Mouse (Mus musculus) liver, embryonic 11.5 days (tissue): ENCODE results near the gene Trim66. TPM values are rescaled to one million over a fixed set of nuclear protein-coding genes. Genes with fewer than 3 reads are reported as not detected.

Experiments
- ATAC-seq: fragments of 200-750 bp; cut with Nextera tagmentation; replicated peaks from 2 replicates; pipeline ENCODE4 v1.8.0; 2017; ENCODE audit warnings: moderate number of reproducible peaks, mild to moderate bottlenecking, moderate TSS enrichment, moderate library complexity; ENCODE audit not compliant: low FRiP score
- DNase-seq: peaks from one replicate; pipeline ENCODE4 v3.0.0-alpha.2; 2017; ENCODE audit warnings: low spot score
- H3K27ac ChIP-seq: fragments of 300-500 bp; sonication (generic); 2 replicates; pipeline ENCODE4 v1.5.1; 2014; ENCODE audit warnings: mild to moderate bottlenecking, low read depth, low read length, control low read depth
- H3K27me3 ChIP-seq: fragments of 300-500 bp; sonication (generic); replicated peaks from 2 replicates; pipeline ENCODE4 v1.6.1; 2014; ENCODE audit warnings: low read length, mixed read lengths; ENCODE audit not compliant: control insufficient read depth, insufficient read depth
- H3K36me3 ChIP-seq: fragments of 300-500 bp; sonication (generic); 2 replicates; pipeline ENCODE4 v1.6.1; 2014; ENCODE audit warnings: mild to moderate bottlenecking, low read length, moderate library complexity, mixed read lengths; ENCODE audit not compliant: control insufficient read depth, insufficient read depth
- H3K4me1 ChIP-seq: fragments of 300-500 bp; sonication (generic); replicated peaks from 2 replicates; pipeline ENCODE4 v1.6.1; 2014; ENCODE audit warnings: low read length, mixed read lengths; ENCODE audit not compliant: control insufficient read depth, insufficient read depth
- H3K4me2 ChIP-seq: fragments of 300-500 bp; sonication (generic); 2 replicates; pipeline ENCODE4 v1.6.1; 2014; ENCODE audit warnings: mild to moderate bottlenecking, control low read depth, moderate library complexity
- H3K4me3 ChIP-seq: fragments of 300-500 bp; sonication (generic); 2 replicates; pipeline ENCODE4 v1.5.1; 2014; ENCODE audit warnings: low read depth, low read length, control low read depth
- H3K9ac ChIP-seq: fragments of 300-500 bp; sonication (generic); 2 replicates; pipeline ENCODE4 v1.6.1; 2014; ENCODE audit warnings: low read depth, low read length, control low read depth
- H3K9me3 ChIP-seq: fragments of 300-500 bp; sonication (generic); 2 replicates; pipeline ENCODE4 v1.6.1; 2016; ENCODE audit warnings: low read length, inconsistent platforms, mixed read lengths; ENCODE audit not compliant: control insufficient read depth
- whole genome bisulfite sequencing: fragments of 180-500 bp; shearing (Covaris S2); extraction: QIAGEN DNeasy Blood & Tissue Kit; methylation state at CpG from one replicate; pipeline ENCODE4 v1.1.7; 2014; 5-methylcytosine and 5-hydroxymethylcytosine counted together
- polyA plus RNA-seq: library from polyadenylated mRNA; unstranded; fragments of >200 nt; fragmentation: Nextera tagmentation; extraction: Ambion mirVana; gene quantifications from 2 replicates; pipeline ENCODE4 v1.2.1, GENCODE M21; 2014

Gene Trim66
- polyA plus RNA-seq, 1 experiment from 2014 or later: 0.11 TPM

DNA sequence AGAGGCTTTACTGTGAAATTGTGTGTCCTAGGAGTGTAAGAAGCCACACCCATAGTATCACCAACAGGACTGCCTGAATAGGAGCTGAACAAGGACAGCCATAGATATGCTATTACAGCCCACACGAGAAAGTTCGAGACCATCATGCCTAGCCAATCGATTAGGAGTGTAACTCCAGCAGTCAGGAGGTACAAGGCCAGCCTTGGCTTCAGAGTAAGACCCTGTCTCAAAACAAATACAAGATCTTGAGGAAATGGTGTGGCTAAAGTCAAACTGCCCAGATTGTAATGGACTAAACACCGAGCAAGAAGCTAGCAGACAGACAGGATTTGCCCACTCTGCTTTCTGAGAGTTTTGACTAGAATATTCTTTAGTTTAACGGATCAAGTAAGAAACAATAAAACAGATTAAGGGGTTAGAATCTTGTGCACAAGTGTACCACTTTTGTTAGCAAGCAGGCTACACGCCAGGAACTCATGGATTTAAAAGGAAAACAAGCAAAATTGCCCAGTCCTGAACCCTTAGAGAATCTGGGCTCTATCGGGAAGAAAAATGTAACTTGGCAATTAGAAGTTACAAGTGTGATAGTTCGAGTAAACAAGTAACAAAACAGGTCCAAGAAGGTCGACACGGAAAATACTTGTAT lies 10.2 kb upstream of the Trim66 start:
- WGBS: 15% methylated on average over 10 of the region's 10 CpGs
- Histone ChIP-seq H3K27me3 (no peaks in the 10 kb centered on the region), H3K36me3 (peaks cover 28% of the 10 kb centered on the region), H3K4me3 (peak overlapping the region; percentile 83), H3K9ac (peak overlapping the region; percentile 97), H3K27ac (peak overlapping the region; percentile 97), H3K9me3 (no peaks in the 10 kb centered on the region), H3K4me1 (peaks cover 18% of the 10 kb centered on the region), H3K4me2 (peak overlapping the region; percentile 75)
- ATAC-seq (peak; percentile 67), DNase-seq (no peak)

DNA sequence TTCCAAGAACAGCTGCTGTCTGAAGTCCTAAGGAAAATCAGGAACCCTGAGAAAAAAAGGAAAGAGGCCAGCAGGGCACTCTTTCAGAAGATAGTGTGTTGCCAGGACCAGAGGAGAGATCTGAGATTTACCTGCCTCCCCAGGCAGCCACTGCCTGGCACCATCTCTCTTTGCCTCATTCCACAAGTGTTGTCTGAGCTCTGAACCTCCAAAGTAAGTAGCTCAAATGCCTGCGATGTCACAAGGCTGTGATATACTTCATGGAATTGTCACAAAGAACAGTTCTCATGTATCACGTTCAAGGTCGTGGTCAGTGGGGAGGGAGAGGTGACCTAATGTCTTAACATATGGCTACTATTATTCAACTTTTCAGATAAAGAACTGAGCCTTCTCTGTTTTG lies 8.6 kb upstream of the Trim66 start:
- Histone ChIP-seq H3K27ac (no peak overlapping the region), H3K36me3 (peaks cover 12% of the 10 kb centered on the region), H3K9me3 (no peaks in the 10 kb centered on the region), H3K4me1 (peaks cover 21% of the 10 kb centered on the region), H3K9ac (no peak overlapping the region), H3K27me3 (no peaks in the 10 kb centered on the region), H3K4me2 (no peak overlapping the region), H3K4me3 (no peak overlapping the region)
- no peak for DNase-seq
- no peak for ATAC-seq
- 70% methylated on average over 3 of the region's 3 CpGs for WGBS

DNA sequence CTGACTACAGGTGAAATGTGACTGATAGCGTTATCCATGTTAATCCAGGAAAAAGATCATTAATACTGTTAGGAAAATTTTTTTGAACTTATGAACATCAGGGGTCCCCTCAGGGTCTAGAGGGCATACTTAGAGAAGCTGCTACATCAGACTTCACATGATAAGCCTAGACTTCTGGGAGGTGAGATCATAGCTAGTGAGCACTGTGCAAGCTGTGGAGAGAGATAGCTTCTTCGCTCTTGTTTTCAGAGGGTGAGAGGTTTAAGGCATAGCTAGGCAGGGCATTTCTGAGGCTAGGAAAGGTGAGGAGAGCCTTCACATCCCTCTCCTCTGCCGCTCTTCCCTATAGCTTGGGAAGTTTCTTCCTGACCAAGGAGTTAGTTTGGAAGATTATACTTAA lies 3.9 kb upstream of the Trim66 start:
- Histone ChIP-seq H3K27ac (no peak overlapping the region), H3K4me2 (no peak overlapping the region), H3K27me3 (no peaks in the 10 kb centered on the region), H3K9me3 (no peaks in the 10 kb centered on the region), H3K36me3 (no peaks in the 10 kb centered on the region), H3K9ac (no peak overlapping the region), H3K4me1 (peaks cover 15% of the 10 kb centered on the region), H3K4me3 (no peak overlapping the region)
- ATAC-seq: peak; percentile 91
- DNase-seq: no peak
- 76% methylated on average over 3 of the region's 3 CpGs for WGBS

DNA sequence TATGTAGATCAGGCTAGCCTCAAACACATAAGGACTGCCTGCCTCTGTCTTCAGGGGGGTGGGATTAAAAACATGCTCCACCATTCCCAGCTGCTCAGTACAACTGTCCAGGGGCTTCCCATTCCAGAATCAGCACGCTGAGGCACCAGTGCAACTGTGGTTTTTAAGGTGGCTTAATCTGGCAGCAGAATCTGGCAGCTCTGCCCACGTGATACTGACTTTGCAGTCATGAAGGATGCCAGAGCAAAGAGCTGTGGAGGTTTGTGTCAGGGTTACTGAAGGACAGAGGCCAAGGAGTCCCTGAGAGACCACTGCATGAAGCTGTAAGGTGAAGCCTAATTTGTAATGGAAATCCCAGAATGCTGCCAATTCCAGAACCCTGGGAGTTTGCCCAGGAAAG lies 2.9 kb upstream of the Trim66 start:
- Histone ChIP-seq H3K9ac (no peak overlapping the region), H3K27me3 (no peaks in the 10 kb centered on the region), H3K4me2 (no peak overlapping the region), H3K36me3 (no peaks in the 10 kb centered on the region), H3K4me1 (peaks cover 15% of the 10 kb centered on the region), H3K27ac (no peak overlapping the region), H3K4me3 (no peak overlapping the region), H3K9me3 (no peaks in the 10 kb centered on the region)
- DNase-seq (no peak), ATAC-seq (0 out of 2 replicates have a peak, but pooled peaks have one; percentile 37)
- WGBS: 29% methylated on average over 2 of the region's 2 CpGs

DNA sequence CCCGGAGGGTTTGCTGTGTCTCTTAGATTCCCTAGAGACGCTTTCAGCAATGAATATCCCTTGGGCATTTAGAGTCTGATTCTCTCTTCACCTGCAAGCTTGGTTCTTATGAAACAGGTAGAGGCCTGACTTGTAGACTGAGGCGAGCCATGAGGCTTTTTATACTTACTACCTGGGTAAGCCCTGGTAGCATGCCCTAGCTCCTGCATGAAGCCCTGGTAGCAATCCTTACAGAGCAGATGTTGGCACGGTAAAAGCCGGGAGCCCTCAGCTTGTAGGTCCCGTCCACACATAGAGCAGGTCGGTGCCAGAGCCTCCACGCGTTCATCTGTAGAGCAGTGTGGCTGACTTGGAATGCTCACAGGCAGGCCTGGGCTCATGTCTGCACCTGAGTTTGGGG lies 362 bp downstream of the Trim66 start:
- WGBS: 58% methylated on average over 9 of the region's 9 CpGs
- H3K9ac ChIP-seq: no peak overlapping the region
- no peak overlapping the region for H3K4me2 ChIP-seq

DNA sequence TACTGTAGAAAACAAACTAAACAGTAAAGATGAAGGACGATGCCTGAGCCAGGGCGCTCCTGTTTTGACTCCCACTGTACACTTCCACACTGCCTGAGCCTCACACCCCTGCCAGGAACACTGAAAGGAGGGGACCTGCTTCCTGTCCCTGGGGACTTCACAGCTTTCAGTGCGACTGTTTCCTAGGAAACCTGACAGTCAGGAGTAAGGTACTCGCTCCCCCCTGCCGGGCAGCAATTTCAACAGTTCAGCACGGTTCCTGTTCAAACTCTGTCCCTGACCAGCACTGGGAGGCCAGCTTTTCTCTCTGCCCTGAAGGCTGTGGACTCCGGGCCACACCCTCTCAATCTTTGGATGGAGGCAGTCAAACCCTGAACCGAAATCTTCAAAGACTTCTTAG lies 815 bp downstream of the Trim66 start:
- H3K4me1 ChIP-seq: peaks cover 11% of the 10 kb centered on the region

More for the DNA sequence above, 362 bp downstream of the Trim66 start:
- H3K27ac ChIP-seq: no peak overlapping the region
- H3K27me3 ChIP-seq: no peaks in the 10 kb centered on the region
- H3K36me3 ChIP-seq: no peaks in the 10 kb centered on the region
- no peaks in the 10 kb centered on the region for H3K9me3 ChIP-seq
- peaks cover 14% of the 10 kb centered on the region for H3K4me1 ChIP-seq
- no peak for DNase-seq
- no peak for ATAC-seq
- H3K4me3 ChIP-seq: no peak overlapping the region

DNA sequence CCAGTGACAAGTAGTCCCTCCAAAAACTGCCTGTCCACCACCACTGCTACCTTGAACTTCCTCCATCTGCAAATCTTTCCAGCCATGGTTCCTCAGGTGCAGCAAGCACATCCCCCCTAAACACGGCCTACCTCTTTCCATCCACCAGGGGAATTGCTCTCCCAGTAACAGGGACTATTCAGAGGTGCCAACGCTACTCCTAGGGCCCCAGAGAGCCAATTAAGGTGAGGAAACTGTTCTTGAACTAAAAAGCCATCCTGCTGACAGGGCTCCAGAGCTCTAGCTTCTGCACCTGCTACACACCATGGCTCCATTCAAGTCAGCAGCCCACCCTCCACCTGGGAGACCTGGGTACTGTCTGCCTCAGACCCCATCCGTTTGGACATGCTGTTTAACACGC lies 10.4 kb downstream of the Trim66 start:
- peaks cover 10% of the 10 kb centered on the region for H3K27me3 ChIP-seq
- ATAC-seq (no peak), DNase-seq (no peak)
- 63% methylated on average over 4 of the region's 4 CpGs for whole genome bisulfite sequencing
- no peak overlapping the region for H3K9ac ChIP-seq
- H3K4me1 ChIP-seq: no peaks in the 10 kb centered on the region
- no peak overlapping the region for H3K27ac ChIP-seq
- no peak overlapping the region for H3K4me2 ChIP-seq
- no peak overlapping the region for H3K4me3 ChIP-seq
- no peaks in the 10 kb centered on the region for H3K9me3 ChIP-seq
- no peaks in the 10 kb centered on the region for H3K36me3 ChIP-seq

More for the DNA sequence above, 815 bp downstream of the Trim66 start:
- H3K4me3 ChIP-seq: no peak overlapping the region
- no peaks in the 10 kb centered on the region for H3K36me3 ChIP-seq
- no peak overlapping the region for H3K4me2 ChIP-seq
- no peaks in the 10 kb centered on the region for H3K9me3 ChIP-seq
- H3K27ac ChIP-seq: no peak overlapping the region
- ATAC-seq (no peak), DNase-seq (peak; percentile 30)
- WGBS: 16% methylated on average over 8 of the region's 8 CpGs
- no peaks in the 10 kb centered on the region for H3K27me3 ChIP-seq
- H3K9ac ChIP-seq: no peak overlapping the region

DNA sequence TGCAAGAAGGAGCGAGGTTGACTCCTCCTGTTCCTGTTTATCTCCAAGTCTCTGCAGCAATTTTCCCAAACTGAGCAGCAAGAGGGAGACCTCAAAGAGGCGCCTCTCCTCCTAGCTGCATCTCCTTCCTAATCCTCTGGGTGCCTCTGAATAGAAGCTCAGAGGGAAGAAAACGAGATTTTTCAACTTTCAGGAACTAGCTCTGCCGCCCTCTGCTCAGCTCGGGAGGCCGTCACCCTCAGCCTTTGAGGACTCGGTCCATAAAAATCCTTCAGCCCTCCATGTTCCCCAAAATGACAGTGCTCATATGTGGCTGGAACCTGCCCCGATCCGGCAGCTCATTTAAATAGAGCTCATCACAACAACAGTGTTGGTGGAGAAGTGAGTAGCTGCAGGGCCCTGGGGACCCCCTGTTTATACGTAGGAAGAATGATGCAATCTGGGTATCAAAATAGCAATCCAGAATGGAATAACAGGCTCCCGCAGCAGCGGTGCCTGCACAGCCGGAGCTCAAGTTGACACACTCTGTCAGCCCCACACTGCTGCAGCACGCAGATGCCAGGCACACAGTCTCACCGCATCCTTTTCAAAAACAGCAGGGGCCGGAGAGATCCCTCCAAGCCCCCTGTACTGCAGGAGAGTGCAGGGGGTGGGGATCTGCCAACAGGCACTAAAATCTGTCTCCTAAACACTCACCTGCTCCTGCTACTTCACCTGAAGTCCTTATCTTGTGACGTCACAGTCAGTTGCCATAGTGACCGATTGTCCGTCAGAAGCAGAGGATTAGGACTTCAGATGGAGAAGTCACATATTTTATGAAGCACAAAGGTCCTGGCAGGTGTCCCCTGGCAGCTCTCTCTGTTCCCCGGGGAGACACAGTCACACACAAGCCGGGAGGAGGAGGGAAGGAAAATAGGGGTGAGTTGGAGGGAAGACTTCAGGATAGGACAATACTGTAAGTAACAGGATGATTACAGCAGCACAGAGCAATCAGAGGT lies 14.3 kb downstream of the Trim66 start:
- DNase-seq (no peak), ATAC-seq (no peak)
- Histone ChIP-seq H3K9me3 (no peaks in the 10 kb centered on the region), H3K27ac (no peak overlapping the region), H3K9ac (no peak overlapping the region), H3K4me2 (peak overlapping the region; percentile 10; the same call in 1 of the 2 replicates), H3K4me1 (no peaks in the 10 kb centered on the region), H3K36me3 (no peaks in the 10 kb centered on the region), H3K4me3 (no peak overlapping the region), H3K27me3 (peaks cover 12% of the 10 kb centered on the region)
- 27% methylated on average over 21 of the region's 21 CpGs for WGBS
